Mouse (Mus musculus): ENCODE results near the gene Pqlc2. TPM values are rescaled to one million over a fixed set of nuclear protein-coding genes. Genes with fewer than 3 reads are reported as not detected.
A peak's percentile ranks its signal among the peaks of the same experiment; 100 is the strongest.

The Pqlc2 gene
- polyA plus RNA-seq, 1 experiment from 2014 or later = 12.7 TPM

- Histone ChIP-seq H3K27ac (replicated peaks) (no peak overlapping the region), H3K4me2 (no peak overlapping the region), H3K4me1 (replicated peaks) (peaks cover 20% of the 10 kb centered on the region), H3K4me3 (replicated peaks) (no peak overlapping the region), H3K9ac (no peak overlapping the region), H3K9me3 (replicated peaks) (no peaks in the 10 kb centered on the region), H3K36me3 (replicated peaks) (peaks cover 6% of the 10 kb centered on the region), H3K27me3 (no peaks in the 10 kb centered on the region)
- 74% methylated on average over 7 of the region's 7 CpGs for WGBS (ENCODE audit: insufficient replicate concordance)
- ATAC-seq (ENCODE audit: insufficient read depth) = no peak
Observed at GRCm38 (mm10) chr4:139246130-139246877, 64.2 kb downstream of the Pqlc2 start.

- H3K27me3 ChIP-seq = no peaks in the 10 kb centered on the region
- peaks cover 14% of the 10 kb centered on the region for H3K36me3 ChIP-seq (replicated peaks)
- no peak overlapping the region for H3K4me2 ChIP-seq
- H3K9ac ChIP-seq = no peak overlapping the region
- WGBS (ENCODE audit: insufficient replicate concordance) = 75% methylated on average over 2 of the region's 2 CpGs
- H3K9me3 ChIP-seq (replicated peaks) = no peaks in the 10 kb centered on the region
- H3K4me1 ChIP-seq (replicated peaks) = peaks cover 13% of the 10 kb centered on the region
- ATAC-seq (ENCODE audit: insufficient read depth) = no peak
- H3K4me3 ChIP-seq (replicated peaks) = no peak overlapping the region
- H3K27ac ChIP-seq (replicated peaks) = no peak overlapping the region
Observed at GRCm38 (mm10) chr4:139245534-139245933, 65.0 kb downstream of the Pqlc2 start.

GRCm38 (mm10) chr4:139244766-139245165 lies 65.7 kb downstream of the Pqlc2 start:
- H3K4me2 ChIP-seq = no peak overlapping the region
- H3K36me3 ChIP-seq (replicated peaks) = peaks cover 21% of the 10 kb centered on the region
- H3K27me3 ChIP-seq = no peaks in the 10 kb centered on the region
- no peak overlapping the region for H3K9ac ChIP-seq
- H3K4me1 ChIP-seq (replicated peaks) = peaks cover 5% of the 10 kb centered on the region
- no peaks in the 10 kb centered on the region for H3K9me3 ChIP-seq (replicated peaks)
- ATAC-seq (ENCODE audit: insufficient read depth) = no peak
- H3K27ac ChIP-seq (replicated peaks) = no peak overlapping the region
- 72% methylated on average over 6 of the region's 6 CpGs for WGBS (ENCODE audit: insufficient replicate concordance)
- no peak overlapping the region for H3K4me3 ChIP-seq (replicated peaks)

- Histone ChIP-seq H3K4me3 (replicated peaks) (no peak overlapping the region), H3K27me3 (no peaks in the 10 kb centered on the region), H3K9me3 (replicated peaks) (no peaks in the 10 kb centered on the region), H3K4me2 (no peak overlapping the region), H3K27ac (replicated peaks) (no peak overlapping the region), H3K9ac (no peak overlapping the region), H3K36me3 (replicated peaks) (peaks cover 27% of the 10 kb centered on the region), H3K4me1 (replicated peaks) (no peaks in the 10 kb centered on the region)
- WGBS (ENCODE audit: insufficient replicate concordance) = 75% methylated on average over 3 of the region's 3 CpGs
- no peak for ATAC-seq (ENCODE audit: insufficient read depth)
Observed at GRCm38 (mm10) chr4:139244176-139244575, 66.3 kb downstream of the Pqlc2 start.

Small RNA genes within 50 kb of the gene (microRNA-seq; reads per million reads assigned to microRNA genes)
- gene Gm24245 (6.6 reads per million, percentile 22 among the genes with 10 or more reads in this experiment), gene Gm25732 (1.8 reads per million)

Other genes starting within 250 kb of the Pqlc2 start
- not detected in 2 replicates for gene Htr6, start 235.1 kb downstream of the Pqlc2 start, polyA plus RNA-seq (2015; fragmentation: Nextera tagmentation; extraction: Ambion mirVana)
- gene Nbl1, start 217.7 kb downstream of the Pqlc2 start, polyA plus RNA-seq (2015; fragmentation: Nextera tagmentation; extraction: Ambion mirVana) = 2.6 and 3.0 TPM in 2 replicates
- 228 and 290 TPM in 2 replicates for gene Minos1, start 179.6 kb downstream of the Pqlc2 start, polyA plus RNA-seq (2015; fragmentation: Nextera tagmentation; extraction: Ambion mirVana)
- 148 and 153 TPM in 2 replicates for gene Capzb, start 117.8 kb downstream of the Pqlc2 start, polyA plus RNA-seq (2015; fragmentation: Nextera tagmentation; extraction: Ambion mirVana)
- gene Akr7a5, start within 50 bp of the Pqlc2 start, polyA plus RNA-seq (2015; fragmentation: Nextera tagmentation; extraction: Ambion mirVana) = 48.3 and 57.1 TPM in 2 replicates
- gene Mrto4, start 41.9 kb upstream of the Pqlc2 start, polyA plus RNA-seq (2015; fragmentation: Nextera tagmentation; extraction: Ambion mirVana) = 78.7 and 83.7 TPM in 2 replicates
- gene Emc1, start 41.9 kb upstream of the Pqlc2 start, polyA plus RNA-seq (2015; fragmentation: Nextera tagmentation; extraction: Ambion mirVana) = 13.5 and 13.9 TPM in 2 replicates
- 39.5 and 49.1 TPM in 2 replicates for gene Ubr4, start 41.9 kb upstream of the Pqlc2 start, polyA plus RNA-seq (2015; fragmentation: Nextera tagmentation; extraction: Ambion mirVana)
- 0.69 and 1.1 TPM in 2 replicates for gene Iffo2, start 219.8 kb upstream of the Pqlc2 start, polyA plus RNA-seq (2015; fragmentation: Nextera tagmentation; extraction: Ambion mirVana)